Mouse (Mus musculus) embryo, embryonic 11 days (tissue): Measurements from ENCODE around the gene Tmem37.
A peak's percentile ranks its signal among the peaks of the same experiment; 100 is the strongest.

Experiments used
- DNase-seq: peaks from one replicate; pipeline ENCODE4 v3.0.0-alpha.2; 2015

Tmem37 gene

GRCm38 (mm10) chr1:120073519-120074306 is at the start of gene Tmem37:
TSS of gene Tmem37 (minus strand) at chr1:120074074.
- DNase-seq = peak; percentile 90

- no peak for DNase-seq
These were observed 48.9 kb upstream of the Tmem37 start for GRCm38 (mm10) chr1:120122634-120123383.

GRCm38 (mm10) chr1:120121930-120122530 is 48.2 kb upstream of the Tmem37 start:
- DNase-seq = no peak

- peak; percentile 99 for DNase-seq
These were observed 47.3 kb upstream of the Tmem37 start, which contains the start of the genes Dbi and 3110009E18Rik for GRCm38 (mm10) chr1:120120969-120121811. TSS of gene Dbi (minus strand) at chr1:120121078. TSS of gene 3110009E18Rik (plus strand) at chr1:120121187.

GRCm38 (mm10) chr1:120120141-120120968 is 46.5 kb upstream of the Tmem37 start:
- peak; percentile 65 for DNase-seq

- no peak for DNase-seq
These were observed 45.5 kb upstream of the Tmem37 start for GRCm38 (mm10) chr1:120119389-120119788.

GRCm38 (mm10) chr1:120118854-120119253 is 45.0 kb upstream of the Tmem37 start:
- no peak for DNase-seq

- DNase-seq = no peak
These were observed 42.2 kb upstream of the Tmem37 start for GRCm38 (mm10) chr1:120116106-120116505.

GRCm38 (mm10) chr1:120115671-120116081 is 41.8 kb upstream of the Tmem37 start:
- peak; percentile 14 for DNase-seq

GRCm38 (mm10) chr1:120112251-120113187 is 38.6 kb upstream of the Tmem37 start:
- no peak for DNase-seq

GRCm38 (mm10) chr1:120111766-120112165 is 37.9 kb upstream of the Tmem37 start:
- DNase-seq = no peak

- no peak for DNase-seq
These were observed 36.0 kb upstream of the Tmem37 start for GRCm38 (mm10) chr1:120109741-120110432.

- no peak for DNase-seq
These were observed 31.7 kb upstream of the Tmem37 start for GRCm38 (mm10) chr1:120105556-120105959.

GRCm38 (mm10) chr1:120101227-120101609 is 27.3 kb upstream of the Tmem37 start:
- DNase-seq = no peak

GRCm38 (mm10) chr1:120100456-120101226 is 26.8 kb upstream of the Tmem37 start:
- DNase-seq = no peak

GRCm38 (mm10) chr1:120099483-120099882 is 25.6 kb upstream of the Tmem37 start:
- DNase-seq = no peak

- DNase-seq = peak; percentile 58
These were observed 24.5 kb upstream of the Tmem37 start for GRCm38 (mm10) chr1:120098327-120098726.

- DNase-seq = no peak
These were observed 21.0 kb upstream of the Tmem37 start for GRCm38 (mm10) chr1:120094920-120095319.
